Mouse (Mus musculus): Measurements from ENCODE around the gene Hmgn3.

The Hmgn3 gene

DNA sequence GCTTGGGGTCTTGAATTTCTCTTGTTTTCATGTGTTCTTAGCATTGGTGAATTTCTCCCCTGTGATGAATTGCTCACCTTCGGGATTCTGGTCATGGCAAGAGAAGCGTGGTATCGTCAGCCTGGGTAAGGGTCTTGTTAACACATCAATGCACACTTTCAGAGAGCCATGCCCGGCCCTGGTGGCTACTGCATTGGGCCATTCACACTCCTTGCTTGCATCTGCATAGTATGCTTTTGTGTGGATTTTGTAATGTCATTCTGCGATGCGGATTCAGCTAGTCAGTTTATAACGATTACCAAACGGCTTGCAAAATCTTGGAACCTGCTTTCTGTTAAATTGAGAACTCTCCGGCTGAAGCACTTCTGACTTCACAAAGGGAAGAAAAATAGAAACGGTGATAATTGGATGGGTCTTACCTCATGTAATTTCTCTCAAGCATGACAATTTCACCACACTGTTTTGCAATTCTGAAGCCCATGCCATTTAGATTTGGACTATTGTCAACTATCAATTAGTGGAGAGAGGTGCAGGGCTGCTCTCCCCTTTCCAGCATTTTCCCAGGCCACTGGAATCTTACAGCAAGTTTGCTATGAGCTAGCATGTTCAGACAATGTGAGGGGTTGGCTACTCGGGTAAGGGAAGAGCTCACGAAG, 47.7 kb downstream of the Hmgn3 start:
- no peak for DNase-seq (ENCODE audit: low spot score)

- DNase-seq (ENCODE audit: low spot score), result no peak
These were observed 48.7 kb downstream of the Hmgn3 start for GRCm38 (mm10) chr9:83097816-83098215.

DNA sequence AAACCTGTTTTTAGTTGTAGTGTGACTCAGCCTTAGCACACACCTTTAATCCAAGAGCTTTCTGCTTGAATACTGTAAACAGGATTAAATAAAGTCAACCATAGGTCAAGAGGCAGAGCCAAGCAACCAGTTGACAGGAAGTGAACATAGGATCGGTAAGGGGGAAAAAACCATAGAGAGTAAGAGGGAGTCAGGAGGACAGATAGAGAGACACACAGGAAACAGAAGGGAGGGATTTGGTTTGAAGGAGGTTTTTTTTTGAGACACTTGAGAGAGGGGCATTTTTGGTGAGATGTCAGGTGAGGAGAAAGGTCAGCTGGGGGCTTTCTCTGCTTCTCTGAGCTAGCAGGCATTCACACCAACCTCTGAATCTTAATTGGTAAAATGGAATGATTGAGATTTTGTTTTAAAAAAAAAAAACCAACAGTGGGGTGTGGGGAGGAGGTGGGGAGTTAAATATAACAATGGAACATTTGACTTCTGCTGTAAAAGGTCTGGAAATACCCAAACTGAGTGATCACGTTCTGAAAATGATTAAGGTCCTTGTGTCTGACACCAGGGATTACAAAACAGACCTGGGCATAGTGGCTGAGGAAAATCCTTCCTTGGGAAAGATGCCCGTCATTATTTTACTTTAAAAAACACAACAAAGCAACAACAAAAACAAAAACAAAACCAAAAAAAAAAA, 51.7 kb downstream of the Hmgn3 start:
- no peak for DNase-seq (ENCODE audit: low spot score)

GRCm38 (mm10) chr9:83083790-83084469, 62.6 kb downstream of the Hmgn3 start:
- no peak for DNase-seq (ENCODE audit: low spot score)

DNA sequence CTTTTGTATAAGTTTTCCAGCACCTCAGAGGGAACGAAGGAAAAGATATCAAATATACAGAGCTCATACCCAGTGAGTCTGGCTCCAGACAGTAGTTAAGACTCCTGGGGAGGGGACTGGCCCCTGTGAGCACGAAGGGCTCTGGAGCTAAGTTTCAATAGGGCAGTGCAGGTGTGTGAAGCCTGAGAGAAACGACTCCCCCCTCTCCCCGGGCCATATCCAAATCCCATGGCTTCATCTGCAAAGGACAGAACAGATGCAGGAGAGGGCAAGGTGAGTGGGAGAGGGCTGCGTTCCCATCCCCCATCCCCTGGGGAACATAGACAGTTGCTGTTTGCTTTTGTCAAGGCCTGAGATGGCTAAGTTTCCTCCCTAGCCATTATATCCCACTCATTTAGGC, 63.4 kb downstream of the Hmgn3 start:
- no peak for DNase-seq (ENCODE audit: low spot score)

DNA sequence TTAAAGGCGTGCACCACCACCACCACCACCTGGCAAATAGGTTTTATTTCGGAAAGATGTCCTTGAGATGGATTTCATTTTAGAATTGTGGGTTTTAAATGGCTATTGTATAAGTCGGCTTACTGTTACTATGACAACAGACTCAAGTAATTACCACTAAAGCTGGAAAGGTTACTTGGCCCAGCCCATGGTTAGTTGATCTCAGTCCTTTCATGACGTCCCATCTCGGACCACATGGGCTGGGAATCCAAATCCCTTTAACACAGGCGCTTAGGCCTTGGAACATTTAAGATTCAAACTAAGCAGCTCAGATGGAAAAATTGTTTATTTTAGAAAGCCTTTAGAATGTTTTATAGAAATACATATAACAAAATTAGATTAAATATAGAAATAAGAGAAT, 64.2 kb downstream of the Hmgn3 start:
- no peak for DNase-seq (ENCODE audit: low spot score)

DNA sequence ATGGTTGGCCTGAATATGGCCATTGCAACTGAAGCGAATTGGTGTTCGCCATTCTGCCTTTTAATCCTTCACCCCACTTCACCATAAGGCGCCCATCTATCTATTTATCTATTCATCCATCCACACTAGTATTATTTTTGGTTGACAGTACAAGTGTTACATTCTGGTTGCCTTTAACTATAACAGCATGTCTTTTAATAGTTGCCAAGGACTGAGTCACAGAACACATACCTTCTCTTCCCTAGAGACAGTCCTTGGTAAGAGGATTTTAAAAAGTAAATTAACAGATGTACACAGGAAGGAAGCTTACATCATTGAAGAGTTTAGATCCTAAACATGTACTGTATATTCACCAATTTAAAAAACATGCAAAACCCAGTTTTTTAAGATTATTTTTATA, 66.8 kb downstream of the Hmgn3 start:
- DNase-seq (ENCODE audit: low spot score), result no peak

DNA sequence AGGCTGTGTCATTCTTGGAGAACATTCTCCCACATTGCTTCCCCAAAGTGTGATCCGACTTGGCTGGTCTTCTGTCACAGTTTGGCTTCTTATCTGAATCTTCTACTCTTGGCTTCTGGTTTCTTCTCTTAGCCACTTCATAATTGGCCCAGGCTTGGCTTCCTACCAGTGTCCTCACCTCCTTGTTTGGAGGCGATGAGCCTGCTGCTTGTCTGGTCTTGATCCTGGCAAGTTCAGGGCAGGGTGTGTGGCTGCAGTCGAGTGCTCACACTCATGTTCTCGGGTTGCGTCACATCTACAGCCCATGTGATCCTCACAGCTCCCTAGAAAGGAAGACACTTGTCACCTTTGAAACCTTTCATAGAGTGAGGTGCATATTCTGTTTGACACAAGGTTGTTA, 78.2 kb downstream of the Hmgn3 start:
- DNase-seq (ENCODE audit: low spot score), result no peak

- no peak for DNase-seq (ENCODE audit: low spot score)
These were observed 85.2 kb downstream of the Hmgn3 start for GRCm38 (mm10) chr9:83061289-83061688.

Measured in ovary, postnatal 14 days (tissue).